Mouse (Mus musculus): ENCODE results near the gene Gm28043. TPM values are rescaled to one million over a fixed set of nuclear protein-coding genes. Genes with fewer than 3 reads are reported as not detected.

Gm28043 gene
- polyA plus RNA-seq, 1 experiment from 2014 or later: 4.1 TPM

GRCm38 (mm10) chr17:29668051-29668986, 53.6 kb downstream of the Gm28043 start:
- no peak for ATAC-seq (ENCODE audit: low FRiP score)
- H3K4me3 ChIP-seq: no peak overlapping the region
- H3K27me3 ChIP-seq: no peaks in the 10 kb centered on the region
- H3K4me2 ChIP-seq (replicated peaks): no peak overlapping the region
- no peak overlapping the region for H3K27ac ChIP-seq
- no peaks in the 10 kb centered on the region for H3K9me3 ChIP-seq (replicated peaks)
- H3K9ac ChIP-seq: no peak overlapping the region
- peaks cover 28% of the 10 kb centered on the region for H3K36me3 ChIP-seq
- WGBS: 76% methylated on average over 10 of the region's 10 CpGs
- 0 out of 2 replicates have a peak, but pooled peaks cover 4% of the 10 kb centered on the region for H3K4me1 ChIP-seq

GRCm38 (mm10) chr17:29669030-29669429, 54.4 kb downstream of the Gm28043 start:
- Histone ChIP-seq H3K27ac (no peak overlapping the region), H3K36me3 (peaks cover 32% of the 10 kb centered on the region), H3K4me1 (0 out of 2 replicates have a peak, but pooled peaks cover 4% of the 10 kb centered on the region), H3K4me3 (no peak overlapping the region), H3K4me2 (replicated peaks) (no peak overlapping the region), H3K9me3 (replicated peaks) (no peaks in the 10 kb centered on the region), H3K27me3 (no peaks in the 10 kb centered on the region), H3K9ac (no peak overlapping the region)
- WGBS: 96% methylated on average over 4 of the region's 4 CpGs
- ATAC-seq (ENCODE audit: low FRiP score): no peak

GRCm38 (mm10) chr17:29669936-29670335, 55.3 kb downstream of the Gm28043 start:
- Histone ChIP-seq H3K4me2 (replicated peaks) (no peak overlapping the region), H3K4me3 (no peak overlapping the region), H3K9ac (no peak overlapping the region), H3K9me3 (replicated peaks) (no peaks in the 10 kb centered on the region), H3K36me3 (peaks cover 31% of the 10 kb centered on the region), H3K4me1 (0 out of 2 replicates have a peak, but pooled peaks cover 4% of the 10 kb centered on the region), H3K27me3 (no peaks in the 10 kb centered on the region), H3K27ac (no peak overlapping the region)
- ATAC-seq (ENCODE audit: low FRiP score): no peak

- 0 out of 2 replicates have a peak, but pooled peaks cover 4% of the 10 kb centered on the region for H3K4me1 ChIP-seq
- H3K4me3 ChIP-seq: no peak overlapping the region
- no peak overlapping the region for H3K9ac ChIP-seq
- ATAC-seq (ENCODE audit: low FRiP score): no peak
- no peak overlapping the region for H3K4me2 ChIP-seq (replicated peaks)
- peaks cover 38% of the 10 kb centered on the region for H3K36me3 ChIP-seq
- H3K27ac ChIP-seq: no peak overlapping the region
- WGBS: 94% methylated on average over 2 of the region's 2 CpGs
- H3K27me3 ChIP-seq: no peaks in the 10 kb centered on the region
- no peaks in the 10 kb centered on the region for H3K9me3 ChIP-seq (replicated peaks)
These were observed 56.3 kb downstream of the Gm28043 start for GRCm38 (mm10) chr17:29671021-29671420.

GRCm38 (mm10) chr17:29673325-29673724, 58.6 kb downstream of the Gm28043 start:
- WGBS: 95% methylated on average over 4 of the region's 4 CpGs
- no peak overlapping the region for H3K27ac ChIP-seq
- no peak overlapping the region for H3K4me2 ChIP-seq (replicated peaks)
- H3K9ac ChIP-seq: no peak overlapping the region
- ATAC-seq (ENCODE audit: low FRiP score): no peak
- no peak overlapping the region for H3K4me3 ChIP-seq
- H3K27me3 ChIP-seq: no peaks in the 10 kb centered on the region
- peaks cover 55% of the 10 kb centered on the region for H3K36me3 ChIP-seq
- H3K9me3 ChIP-seq (replicated peaks): no peaks in the 10 kb centered on the region
- H3K4me1 ChIP-seq: no peaks in the 10 kb centered on the region

GRCm38 (mm10) chr17:29678526-29678925, 63.9 kb downstream of the Gm28043 start:
- H3K9me3 ChIP-seq (replicated peaks): no peaks in the 10 kb centered on the region
- no peak overlapping the region for H3K27ac ChIP-seq
- H3K27me3 ChIP-seq: no peaks in the 10 kb centered on the region
- no peak for ATAC-seq (ENCODE audit: low FRiP score)
- no peak overlapping the region for H3K4me2 ChIP-seq (replicated peaks)
- H3K4me1 ChIP-seq: no peaks in the 10 kb centered on the region
- 90% methylated on average over 8 of the region's 8 CpGs for WGBS
- H3K36me3 ChIP-seq: peaks cover 89% of the 10 kb centered on the region
- no peak overlapping the region for H3K4me3 ChIP-seq
- H3K9ac ChIP-seq: no peak overlapping the region

GRCm38 (mm10) chr17:29679038-29679767, 64.5 kb downstream of the Gm28043 start:
- H3K27me3 ChIP-seq: no peaks in the 10 kb centered on the region
- H3K9me3 ChIP-seq (replicated peaks): no peaks in the 10 kb centered on the region
- no peaks in the 10 kb centered on the region for H3K4me1 ChIP-seq
- ATAC-seq (ENCODE audit: low FRiP score): no peak
- no peak overlapping the region for H3K4me3 ChIP-seq
- no peak overlapping the region for H3K9ac ChIP-seq
- H3K27ac ChIP-seq: no peak overlapping the region
- H3K36me3 ChIP-seq: peaks cover 88% of the 10 kb centered on the region
- no peak overlapping the region for H3K4me2 ChIP-seq (replicated peaks)
- 80% methylated on average over 6 of the region's 6 CpGs for WGBS

- Histone ChIP-seq H3K9me3 (replicated peaks) (no peaks in the 10 kb centered on the region), H3K9ac (no peak overlapping the region), H3K36me3 (peaks cover 90% of the 10 kb centered on the region), H3K4me2 (replicated peaks) (no peak overlapping the region), H3K27me3 (no peaks in the 10 kb centered on the region), H3K27ac (peak overlapping the region; percentile 62; the same call in 1 of the 2 replicates), H3K4me1 (no peaks in the 10 kb centered on the region), H3K4me3 (no peak overlapping the region)
- WGBS: 64% methylated on average over 2 of the region's 2 CpGs
- ATAC-seq (ENCODE audit: low FRiP score): no peak
These were observed 65.5 kb downstream of the Gm28043 start for GRCm38 (mm10) chr17:29680174-29680573.

- no peaks in the 10 kb centered on the region for H3K4me1 ChIP-seq
- no peak overlapping the region for H3K9ac ChIP-seq
- H3K36me3 ChIP-seq: peaks cover 90% of the 10 kb centered on the region
- no peak overlapping the region for H3K4me3 ChIP-seq
- 93% methylated on average over 2 of the region's 2 CpGs for WGBS
- H3K27me3 ChIP-seq: no peaks in the 10 kb centered on the region
- no peak overlapping the region for H3K27ac ChIP-seq
- H3K9me3 ChIP-seq (replicated peaks): no peaks in the 10 kb centered on the region
- no peak overlapping the region for H3K4me2 ChIP-seq (replicated peaks)
- ATAC-seq (ENCODE audit: low FRiP score): no peak
These were observed 66.2 kb downstream of the Gm28043 start for GRCm38 (mm10) chr17:29680921-29681320.

- ATAC-seq (ENCODE audit: low FRiP score): no peak
- WGBS: 93% methylated on average over 9 of the region's 9 CpGs
- Histone ChIP-seq H3K9me3 (replicated peaks) (no peaks in the 10 kb centered on the region), H3K4me2 (replicated peaks) (no peak overlapping the region), H3K27me3 (no peaks in the 10 kb centered on the region), H3K4me3 (no peak overlapping the region), H3K9ac (no peak overlapping the region), H3K4me1 (no peaks in the 10 kb centered on the region), H3K36me3 (peaks cover 90% of the 10 kb centered on the region), H3K27ac (no peak overlapping the region)
These were observed 67.0 kb downstream of the Gm28043 start for GRCm38 (mm10) chr17:29681669-29682068.

GRCm38 (mm10) chr17:29682261-29682660, 67.6 kb downstream of the Gm28043 start:
- Histone ChIP-seq H3K36me3 (peaks cover 88% of the 10 kb centered on the region), H3K4me2 (replicated peaks) (no peak overlapping the region), H3K4me3 (no peak overlapping the region), H3K9me3 (replicated peaks) (no peaks in the 10 kb centered on the region), H3K27ac (no peak overlapping the region), H3K27me3 (no peaks in the 10 kb centered on the region), H3K4me1 (no peaks in the 10 kb centered on the region), H3K9ac (no peak overlapping the region)
- no peak for ATAC-seq (ENCODE audit: low FRiP score)
- 74% methylated on average over 7 of the region's 7 CpGs for WGBS

GRCm38 (mm10) chr17:29683127-29683526, 68.5 kb downstream of the Gm28043 start:
- WGBS: 76% methylated on average over 2 of the region's 2 CpGs
- H3K27ac ChIP-seq: no peak overlapping the region
- H3K4me2 ChIP-seq (replicated peaks): no peak overlapping the region
- no peaks in the 10 kb centered on the region for H3K27me3 ChIP-seq
- H3K36me3 ChIP-seq: peaks cover 86% of the 10 kb centered on the region
- H3K4me1 ChIP-seq: no peaks in the 10 kb centered on the region
- H3K9ac ChIP-seq: no peak overlapping the region
- no peaks in the 10 kb centered on the region for H3K9me3 ChIP-seq (replicated peaks)
- no peak overlapping the region for H3K4me3 ChIP-seq
- ATAC-seq (ENCODE audit: low FRiP score): no peak

Data from hindbrain, embryonic 12.5 days (tissue).